ENCODE assay signal across 8 mouse cellular contexts in genomic region chr14:57423432-57424211, GRCm38 (mm10). TPM values are rescaled to one million over a fixed set of nuclear protein-coding genes. Genes with fewer than 3 reads are reported as not detected.
DNase-seq lines count a peak whose midpoint lies in the region; ATAC-seq and TF ChIP-seq lines count a peak whose summit lies in the region.

Gene Ift88, plus strand, starts transcription at chr14:57424062.

- no peaks in the 10 kb centered on the region for H3K9me3 ChIP-seq in ES-Bruce4 (replicated peaks; ENCODE audit: control insufficient read depth, insufficient read depth, low read length, poor library complexity, severe bottlenecking)
- H3K9me3 ChIP-seq in forebrain, embryonic 14.5 days (replicated peaks; ENCODE audit: control insufficient read depth, low read length) = no peaks in the 10 kb centered on the region
- H3K9me3 ChIP-seq in neural tube, embryonic 15.5 days (replicated peaks) = no peaks in the 10 kb centered on the region

- TF ChIP-seq EP300 in ES-Bruce4 (IDR thresholded peaks at IDR 0.05; ENCODE audit: insufficient read depth, low read depth, low read length) = no peak

- no peak for TF ChIP-seq POLR2A in ES-Bruce4 (IDR thresholded peaks at IDR 0.05; ENCODE audit: insufficient read depth, low read length)

- intact Hi-C loops in heart, postnatal 14 days (cut with DNase I) = no loop called here

- H3K27ac ChIP-seq in ES-Bruce4 (ENCODE audit: insufficient read depth, low read length) = no peak within 1 kb of the TSS
- 0 out of 2 replicates have a peak within 1 kb of the TSS, but pooled peaks have one; percentile 48 for H3K27ac ChIP-seq in forebrain, embryonic 14.5 days (ENCODE audit: low read depth, low read length)
- peak within 1 kb of the TSS; percentile 83 for H3K27ac ChIP-seq in neural tube, embryonic 15.5 days (replicated peaks)

- H3K4me2 ChIP-seq in forebrain, embryonic 14.5 days (ENCODE audit: low read length) = peak within 1 kb of the TSS; percentile 74
- H3K4me2 ChIP-seq in neural tube, embryonic 15.5 days = peak within 1 kb of the TSS; percentile 71

- WGBS in forebrain, embryonic 14.5 days = 4% methylated on average over 42 of the region's 42 CpGs
- WGBS in neural tube, embryonic 15.5 days = 3% methylated on average over 42 of the region's 42 CpGs

- H3K27me3 ChIP-seq in ES-Bruce4 (ENCODE audit: control insufficient read depth, insufficient read depth, low read length, poor library complexity, severe bottlenecking) = no peaks in the 10 kb centered on the region
- no peaks in the 10 kb centered on the region for H3K27me3 ChIP-seq in forebrain, embryonic 14.5 days (replicated peaks; ENCODE audit: control insufficient read depth, insufficient read depth, low read length)
- H3K27me3 ChIP-seq in neural tube, embryonic 15.5 days (replicated peaks) = no peaks in the 10 kb centered on the region

- peak within 1 kb of the TSS; percentile 78 for H3K4me3 ChIP-seq in ES-Bruce4 (ENCODE audit: low read depth, low read length)
- H3K4me3 ChIP-seq in forebrain, embryonic 14.5 days (ENCODE audit: low read depth, low read length) = peak within 1 kb of the TSS; percentile 83
- peak within 1 kb of the TSS; percentile 100 for H3K4me3 ChIP-seq in neural tube, embryonic 15.5 days (replicated peaks)

- DNase-seq in cerebellum, adult 11 months = peak; percentile 89
- DNase-seq in forebrain, embryonic 14.5 days (ENCODE audit: low spot score) = peak; percentile 94
- peak; percentile 93 to 96 for DNase-seq in heart, postnatal 14 days
- DNase-seq in layer of hippocampus, adult 11-12 months (ENCODE audit: low spot score) = peak; percentile 95
- peak; percentile 93 to 94 for DNase-seq in lung, adult 18-20 months
- DNase-seq in testis, postnatal 14 days (ENCODE audit: low spot score) = peak; percentile 93

- no peaks in the 10 kb centered on the region for H3K36me3 ChIP-seq in ES-Bruce4 (ENCODE audit: control insufficient read depth, insufficient read depth, low read length, poor library complexity, severe bottlenecking)
- H3K36me3 ChIP-seq in forebrain, embryonic 14.5 days (ENCODE audit: control insufficient read depth, insufficient read depth, low read length) = no peaks in the 10 kb centered on the region
- H3K36me3 ChIP-seq in neural tube, embryonic 15.5 days = no peaks in the 10 kb centered on the region

- no peaks in the 10 kb centered on the region for H3K4me1 ChIP-seq in ES-Bruce4 (ENCODE audit: control insufficient read depth, insufficient read depth, low read length)
- no peaks in the 10 kb centered on the region; the same call in 1 of the 2 replicates for H3K4me1 ChIP-seq in forebrain, embryonic 14.5 days (ENCODE audit: control insufficient read depth, insufficient read depth, low read length)
- peaks cover 12% of the 10 kb centered on the region for H3K4me1 ChIP-seq in neural tube, embryonic 15.5 days

- no peak for TF ChIP-seq CTCF in ES-Bruce4 (IDR thresholded peaks at IDR 0.05; ENCODE audit: low read depth, low read length)

- H3K9ac ChIP-seq in ES-Bruce4 (ENCODE audit: low read depth, poor library complexity, severe bottlenecking) = peak within 1 kb of the TSS; percentile 63
- peak within 1 kb of the TSS; percentile 80 for H3K9ac ChIP-seq in forebrain, embryonic 14.5 days (ENCODE audit: low read length)
- H3K9ac ChIP-seq in neural tube, embryonic 15.5 days (replicated peaks) = peak within 1 kb of the TSS; percentile 90

- ATAC-seq in forebrain, embryonic 14.5 days = peak; percentile 100
- peak; percentile 99 for ATAC-seq in neural tube, embryonic 15.5 days (ENCODE audit: low FRiP score)

RNA-seq across cellular contexts. Expression of gene Ift88, which starts in this region (rescaled TPM):
- 14.2 and 17.4 TPM in 2 replicates for polyA plus RNA-seq in ES-Bruce4 (2011; ENCODE audit: insufficient read depth, insufficient read length, low read depth, missing spikeins)
- 15.4 and 16.7 TPM in 2 replicates for polyA plus RNA-seq in forebrain, embryonic 14.5 days (2014; fragmentation: Nextera tagmentation; extraction: Ambion mirVana)
- total RNA-seq in heart, postnatal 14 days (2021) = 1 to 10 TPM; 4.2 to 5.2 TPM
- polyA plus RNA-seq in neural tube, embryonic 15.5 days (2015; fragmentation: Nextera tagmentation; extraction: Ambion mirVana) = 14.6 and 18.3 TPM in 2 replicates
